10 mouse cellular contexts compared by ENCODE assay signal in genomic region chr19:24523476-24524313, GRCm38 (mm10). TPM values are rescaled to one million over a fixed set of nuclear protein-coding genes. Genes with fewer than 3 reads are reported as not detected.
DNase-seq lines count a peak whose midpoint lies in the region; ATAC-seq and TF ChIP-seq lines count a peak whose summit lies in the region.
"Had no signal": no experiment of that assay in that cellular context is flagged by ENCODE, and none has a peak within 500 bp of the region (broad histone marks: within the 10 kb centered on the region; RNA-seq: fewer than 3 reads in every experiment).

No protein-coding gene starts in this region.

- H3K9ac ChIP-seq in hindbrain, postnatal 0 days (replicated peaks; ENCODE audit: low read length), result no peak overlapping the region
- no peak overlapping the region for H3K9ac ChIP-seq in hindbrain, embryonic 12.5 days
- H3K9ac ChIP-seq: liver, embryonic 14.5 days had no signal

- no peaks in the 10 kb centered on the region for H3K9me3 ChIP-seq in hindbrain, postnatal 0 days (ENCODE audit: low read length)
- no peaks in the 10 kb centered on the region for H3K9me3 ChIP-seq in hindbrain, embryonic 12.5 days (replicated peaks)
- no peaks in the 10 kb centered on the region for H3K9me3 ChIP-seq in embryonic facial prominence, embryonic 10.5 days

- peak; percentile 74 for ATAC-seq in hindbrain, postnatal 0 days
- ATAC-seq in hindbrain, embryonic 12.5 days (ENCODE audit: low FRiP score), result no peak

- no peak overlapping the region for H3K27ac ChIP-seq in hindbrain, postnatal 0 days
- H3K27ac ChIP-seq in hindbrain, embryonic 12.5 days, result no peak overlapping the region
- H3K27ac ChIP-seq in embryonic facial prominence, embryonic 10.5 days (replicated peaks), result no peak overlapping the region
- H3K27ac ChIP-seq: liver, embryonic 14.5 days had no signal

- no peak for TF ChIP-seq CTCF in hindbrain, postnatal 0 days (IDR thresholded peaks at IDR 0.05; ENCODE audit: low read depth)

- no peaks in the 10 kb centered on the region for H3K4me1 ChIP-seq in hindbrain, postnatal 0 days (ENCODE audit: insufficient read depth, low read length)
- H3K4me1 ChIP-seq in hindbrain, embryonic 12.5 days, result no peaks in the 10 kb centered on the region
- no peaks in the 10 kb centered on the region; the same call in 1 of the 2 replicates for H3K4me1 ChIP-seq in embryonic facial prominence, embryonic 10.5 days

- 67% methylated on average over 15 of the region's 15 CpGs for WGBS in hindbrain, postnatal 0 days
- WGBS in hindbrain, embryonic 12.5 days, result 76% methylated on average over 15 of the region's 15 CpGs
- WGBS in embryonic facial prominence, embryonic 10.5 days, result 79% methylated on average over 15 of the region's 15 CpGs

- DNase-seq in hindbrain, postnatal 0 days (ENCODE audit: low spot score), result peak; percentile 61
- peak; percentile 86 to 93 for DNase-seq in cerebellum, postnatal 14 days
- DNase-seq in layer of hippocampus, postnatal 10 days (ENCODE audit: low spot score in 2 of 2), result peak; percentile 43 to 50
- peak; percentile 57 for DNase-seq in right cerebral cortex, postnatal 25 days
- DNase-seq in urinary bladder, postnatal 14 days (ENCODE audit: low spot score), result no peak
- no peak for DNase-seq in spleen, postnatal 10 days (ENCODE audit: low spot score in 2 of 2)
- no peak for DNase-seq in embryonic facial prominence, embryonic 10.5 days (ENCODE audit: low spot score)
- DNase-seq: kidney, adult 8-10 months had no signal

- no peak overlapping the region for H3K4me3 ChIP-seq in hindbrain, postnatal 0 days (ENCODE audit: low read length)
- no peak overlapping the region for H3K4me3 ChIP-seq in hindbrain, embryonic 12.5 days
- H3K4me3 ChIP-seq in embryonic facial prominence, embryonic 10.5 days, result no peak overlapping the region

- H3K27me3 ChIP-seq in hindbrain, postnatal 0 days (ENCODE audit: insufficient read depth, low read length), result no peaks in the 10 kb centered on the region
- H3K27me3 ChIP-seq in hindbrain, embryonic 12.5 days, result no peaks in the 10 kb centered on the region
- no peaks in the 10 kb centered on the region for H3K27me3 ChIP-seq in embryonic facial prominence, embryonic 10.5 days (replicated peaks; ENCODE audit: low read depth, poor library complexity, severe bottlenecking)

- H3K4me2 ChIP-seq in hindbrain, postnatal 0 days (ENCODE audit: low read depth, low read length), result no peak overlapping the region
- H3K4me2 ChIP-seq in hindbrain, embryonic 12.5 days (replicated peaks), result no peak overlapping the region

- H3K36me3 ChIP-seq in hindbrain, postnatal 0 days (ENCODE audit: insufficient read depth, low read length), result no peaks in the 10 kb centered on the region
- no peaks in the 10 kb centered on the region for H3K36me3 ChIP-seq in hindbrain, embryonic 12.5 days
- no peaks in the 10 kb centered on the region for H3K36me3 ChIP-seq in embryonic facial prominence, embryonic 10.5 days (replicated peaks)

RNA-seq across cellular contexts. Expression of gene Pip5k1b, which starts 32.0 kb away (rescaled TPM):
- total RNA-seq in hindbrain, postnatal 0 days (2014; rRNA removed), result 2.0 and 4.0 TPM in 2 replicates
- 2.2 and 2.3 TPM in 2 replicates for polyA plus RNA-seq in hindbrain, postnatal 0 days (2015; fragmentation: Nextera tagmentation; extraction: Ambion mirVana)
- polyA plus RNA-seq in hindbrain, embryonic 12.5 days (2016; fragmentation: Nextera tagmentation; extraction: Ambion mirVana), result 1.6 and 2.3 TPM in 2 replicates
- 10 to 100 TPM; 21.6 to 21.7 TPM for total RNA-seq in layer of hippocampus, postnatal 10 days (2021)
- polyA plus RNA-seq in embryonic facial prominence, embryonic 10.5 days (2016; fragmentation: Nextera tagmentation; extraction: Ambion mirVana), result 1.1 and 1.2 TPM in 2 replicates

RNA-seq across cellular contexts. Expression of gene Fam122a, which starts 46.5 kb away (rescaled TPM):
- total RNA-seq in hindbrain, postnatal 0 days (2014; rRNA removed), result 17.0 and 21.0 TPM in 2 replicates
- 58.4 and 59.0 TPM in 2 replicates for polyA plus RNA-seq in hindbrain, postnatal 0 days (2015; fragmentation: Nextera tagmentation; extraction: Ambion mirVana)
- 66.4 and 69.6 TPM in 2 replicates for polyA plus RNA-seq in hindbrain, embryonic 12.5 days (2016; fragmentation: Nextera tagmentation; extraction: Ambion mirVana)
- total RNA-seq in layer of hippocampus, postnatal 10 days (2021), result 10 to 100 TPM; 33.3 to 35.4 TPM
- polyA plus RNA-seq in embryonic facial prominence, embryonic 10.5 days (2016; fragmentation: Nextera tagmentation; extraction: Ambion mirVana), result 43.4 and 46.2 TPM in 2 replicates

Comparison
In these comparisons a context has a peak if more than half of its experiments do, and no peak if none do; other contexts are left out.
1. DNase-seq: peak in hindbrain, postnatal 0 days (single experiment), cerebellum, postnatal 14 days (2 of 2), layer of hippocampus, postnatal 10 days (2 of 2) and right cerebral cortex, postnatal 25 days (single experiment); none in urinary bladder, postnatal 14 days (single experiment), spleen, postnatal 10 days (0 of 2) and embryonic facial prominence, embryonic 10.5 days (single experiment).